ENCODE assay signal across 50 mouse cellular contexts in genomic region chr15:98415996-98416395, GRCm38 (mm10). TPM values are rescaled to one million over a fixed set of nuclear protein-coding genes. Genes with fewer than 3 reads are reported as not detected.
"Had no signal": no experiment of that assay in that cellular context is flagged by ENCODE, and none has a peak within 500 bp of the region (broad histone marks: within the 10 kb centered on the region; RNA-seq: fewer than 3 reads in every experiment).

No protein-coding gene starts in this region.

- H3K4me3 ChIP-seq: heart, embryonic 12.5 days; heart, embryonic 13.5 days; heart, embryonic 15.5 days; hindbrain, embryonic 10.5 days; hindbrain, embryonic 12.5 days; hindbrain, embryonic 13.5 days; hindbrain, embryonic 15.5 days; intestine, embryonic 15.5 days; kidney, embryonic 15.5 days; layer of hippocampus, adult 2 months; left cerebral cortex, adult 2 months had no signal

- DNase-seq: heart, postnatal 10 days; heart, postnatal 14 days; heart, postnatal 36 days; heart, postnatal 4 days; kidney, adult 11 months; kidney, adult 18-20 months; kidney, adult 2 months; kidney, adult 8-10 months; kidney, adult 9 months; kidney, postnatal 10 days; kidney, postnatal 14 days; kidney, postnatal 25 days; kidney, postnatal 36 days; kidney, postnatal 4 days; layer of hippocampus, adult 9-11 months; layer of hippocampus, postnatal 36 days had no signal

- H3K4me1 ChIP-seq: heart, embryonic 12.5 days; heart, embryonic 13.5 days; heart, embryonic 15.5 days; hindbrain, embryonic 10.5 days; hindbrain, embryonic 12.5 days; hindbrain, embryonic 13.5 days; hindbrain, embryonic 15.5 days; intestine, embryonic 15.5 days; kidney, embryonic 15.5 days had no signal

- H3K4me2 ChIP-seq: heart, embryonic 12.5 days; heart, embryonic 13.5 days; heart, embryonic 15.5 days; hindbrain, embryonic 12.5 days; hindbrain, embryonic 13.5 days; hindbrain, embryonic 14.5 days; hindbrain, embryonic 15.5 days; intestine, embryonic 15.5 days; kidney, embryonic 15.5 days had no signal

- H3K27ac ChIP-seq: heart, embryonic 13.5 days; heart, embryonic 15.5 days; hindbrain, embryonic 10.5 days; hindbrain, embryonic 12.5 days; hindbrain, embryonic 13.5 days; hindbrain, embryonic 14.5 days; hindbrain, embryonic 15.5 days; hindbrain, postnatal 0 days; intestine, embryonic 15.5 days; kidney, embryonic 15.5 days; kidney, postnatal 0 days; layer of hippocampus, adult 2 months; left cerebral cortex, adult 2 months had no signal

- H3K27me3 ChIP-seq: heart, embryonic 12.5 days; heart, embryonic 13.5 days; heart, embryonic 15.5 days; hindbrain, embryonic 12.5 days; hindbrain, embryonic 13.5 days; hindbrain, embryonic 15.5 days; intestine, embryonic 15.5 days; kidney, embryonic 15.5 days had no signal

- H3K9ac ChIP-seq: heart, embryonic 12.5 days; heart, embryonic 13.5 days; heart, embryonic 15.5 days; hindbrain, embryonic 12.5 days; hindbrain, embryonic 13.5 days; hindbrain, embryonic 14.5 days; hindbrain, embryonic 15.5 days; intestine, embryonic 15.5 days; kidney, embryonic 15.5 days had no signal

- ATAC-seq: hindbrain, embryonic 16.5 days; hindbrain, postnatal 0 days; intestine, embryonic 15.5 days; intestine, embryonic 16.5 days; intestine, postnatal 0 days had no signal

- H3K9me3 ChIP-seq: heart, embryonic 12.5 days; heart, embryonic 13.5 days; heart, embryonic 15.5 days; hindbrain, embryonic 10.5 days; hindbrain, embryonic 12.5 days; hindbrain, embryonic 13.5 days; hindbrain, embryonic 15.5 days; intestine, embryonic 15.5 days; kidney, embryonic 15.5 days had no signal

- H3K36me3 ChIP-seq: heart, embryonic 12.5 days; heart, embryonic 13.5 days; heart, embryonic 15.5 days; hindbrain, embryonic 10.5 days; hindbrain, embryonic 12.5 days; hindbrain, embryonic 13.5 days; hindbrain, embryonic 15.5 days; intestine, embryonic 15.5 days; kidney, embryonic 15.5 days had no signal

RNA-seq across cellular contexts. Expression of gene Olfr282, which starts 15.0 kb away (rescaled TPM):
- total RNA-seq: heart, postnatal 10 days; heart, postnatal 14 days; heart, postnatal 25 days; heart, postnatal 36 days; heart, postnatal 4 days; hematopoietic stem cell, adult 5-6 weeks; hindbrain, postnatal 0 days; layer of hippocampus, adult 18-20 months; layer of hippocampus, adult 2 months; layer of hippocampus, adult 8-10 months; layer of hippocampus, postnatal 10 days; layer of hippocampus, postnatal 14 days; layer of hippocampus, postnatal 25 days; layer of hippocampus, postnatal 36 days; left cerebral cortex, adult 18-20 months; left cerebral cortex, adult 2 months; left cerebral cortex, adult 8-10 months had no signal
- polyA plus RNA-seq: heart, embryonic 12.5 days; heart, embryonic 13.5 days; heart, embryonic 14.5 days; heart, embryonic 15.5 days; heart, embryonic 16.5 days; heart, postnatal 0 days; hindbrain, embryonic 10.5 days; hindbrain, embryonic 11.5 days; hindbrain, embryonic 12.5 days; hindbrain, embryonic 13.5 days; hindbrain, embryonic 14.5 days; hindbrain, embryonic 15.5 days; hindbrain, embryonic 16.5 days; hindbrain, postnatal 0 days; intestine, embryonic 14.5 days; intestine, embryonic 15.5 days; intestine, embryonic 16.5 days; intestine, postnatal 0 days; kidney, adult 2 months; kidney, embryonic 14.5 days; kidney, embryonic 15.5 days; kidney, embryonic 16.5 days; kidney, postnatal 0 days; large intestine, adult 2 months had no signal

RNA-seq across cellular contexts. Expression of gene Olfr283, which starts 35.2 kb away (rescaled TPM):
- total RNA-seq: heart, postnatal 10 days; heart, postnatal 14 days; heart, postnatal 25 days; heart, postnatal 36 days; heart, postnatal 4 days; hematopoietic stem cell, adult 5-6 weeks; hindbrain, postnatal 0 days; layer of hippocampus, adult 18-20 months; layer of hippocampus, adult 2 months; layer of hippocampus, adult 8-10 months; layer of hippocampus, postnatal 10 days; layer of hippocampus, postnatal 14 days; layer of hippocampus, postnatal 25 days; layer of hippocampus, postnatal 36 days; left cerebral cortex, adult 18-20 months; left cerebral cortex, adult 2 months; left cerebral cortex, adult 8-10 months had no signal
- polyA plus RNA-seq: heart, embryonic 12.5 days; heart, embryonic 13.5 days; heart, embryonic 14.5 days; heart, embryonic 15.5 days; heart, embryonic 16.5 days; heart, postnatal 0 days; hindbrain, embryonic 10.5 days; hindbrain, embryonic 11.5 days; hindbrain, embryonic 12.5 days; hindbrain, embryonic 13.5 days; hindbrain, embryonic 14.5 days; hindbrain, embryonic 15.5 days; hindbrain, embryonic 16.5 days; hindbrain, postnatal 0 days; intestine, embryonic 14.5 days; intestine, embryonic 15.5 days; intestine, embryonic 16.5 days; intestine, postnatal 0 days; kidney, adult 2 months; kidney, embryonic 14.5 days; kidney, embryonic 15.5 days; kidney, embryonic 16.5 days; kidney, postnatal 0 days; large intestine, adult 2 months had no signal

RNA-seq across cellular contexts. Expression of gene Olfr281, which starts 36.4 kb away (rescaled TPM):
- total RNA-seq: heart, postnatal 10 days; heart, postnatal 14 days; heart, postnatal 25 days; heart, postnatal 36 days; heart, postnatal 4 days; hematopoietic stem cell, adult 5-6 weeks; hindbrain, postnatal 0 days; layer of hippocampus, adult 18-20 months; layer of hippocampus, adult 2 months; layer of hippocampus, adult 8-10 months; layer of hippocampus, postnatal 10 days; layer of hippocampus, postnatal 14 days; layer of hippocampus, postnatal 25 days; layer of hippocampus, postnatal 36 days; left cerebral cortex, adult 18-20 months; left cerebral cortex, adult 2 months; left cerebral cortex, adult 8-10 months had no signal
- polyA plus RNA-seq: heart, embryonic 12.5 days; heart, embryonic 13.5 days; heart, embryonic 14.5 days; heart, embryonic 15.5 days; heart, embryonic 16.5 days; heart, postnatal 0 days; hindbrain, embryonic 10.5 days; hindbrain, embryonic 11.5 days; hindbrain, embryonic 12.5 days; hindbrain, embryonic 13.5 days; hindbrain, embryonic 14.5 days; hindbrain, embryonic 15.5 days; hindbrain, embryonic 16.5 days; hindbrain, postnatal 0 days; intestine, embryonic 14.5 days; intestine, embryonic 15.5 days; intestine, embryonic 16.5 days; intestine, postnatal 0 days; kidney, adult 2 months; kidney, embryonic 14.5 days; kidney, embryonic 15.5 days; kidney, embryonic 16.5 days; kidney, postnatal 0 days; large intestine, adult 2 months had no signal

RNA-seq across cellular contexts. Expression of gene OR5BS1P, which starts 53.7 kb away (rescaled TPM):
- total RNA-seq: heart, postnatal 10 days; heart, postnatal 14 days; heart, postnatal 25 days; heart, postnatal 36 days; heart, postnatal 4 days; hematopoietic stem cell, adult 5-6 weeks; hindbrain, postnatal 0 days; layer of hippocampus, adult 18-20 months; layer of hippocampus, adult 2 months; layer of hippocampus, adult 8-10 months; layer of hippocampus, postnatal 10 days; layer of hippocampus, postnatal 14 days; layer of hippocampus, postnatal 25 days; layer of hippocampus, postnatal 36 days; left cerebral cortex, adult 18-20 months; left cerebral cortex, adult 2 months; left cerebral cortex, adult 8-10 months had no signal
- polyA plus RNA-seq: heart, embryonic 12.5 days; heart, embryonic 13.5 days; heart, embryonic 14.5 days; heart, embryonic 15.5 days; heart, embryonic 16.5 days; heart, postnatal 0 days; hindbrain, embryonic 10.5 days; hindbrain, embryonic 11.5 days; hindbrain, embryonic 12.5 days; hindbrain, embryonic 13.5 days; hindbrain, embryonic 14.5 days; hindbrain, embryonic 15.5 days; hindbrain, embryonic 16.5 days; hindbrain, postnatal 0 days; intestine, embryonic 14.5 days; intestine, embryonic 15.5 days; intestine, embryonic 16.5 days; intestine, postnatal 0 days; kidney, adult 2 months; kidney, embryonic 14.5 days; kidney, embryonic 15.5 days; kidney, embryonic 16.5 days; kidney, postnatal 0 days; large intestine, adult 2 months had no signal
